Mouse (Mus musculus) E14TG2a.4 (cell line): ENCODE measurements around the gene Shroom3.

ENCODE experiments used
- CTCF ChIP-seq: conservative IDR thresholded peaks from 2 replicates; pipeline ENCODE4 v1.5.1; 2014; ENCODE audit warnings: low read length
- POU5F1 ChIP-seq: IDR thresholded peaks from 2 replicates; pipeline ENCODE4 v1.6.1; 2014; ENCODE audit warnings: low read length, borderline replicate concordance

DNA sequence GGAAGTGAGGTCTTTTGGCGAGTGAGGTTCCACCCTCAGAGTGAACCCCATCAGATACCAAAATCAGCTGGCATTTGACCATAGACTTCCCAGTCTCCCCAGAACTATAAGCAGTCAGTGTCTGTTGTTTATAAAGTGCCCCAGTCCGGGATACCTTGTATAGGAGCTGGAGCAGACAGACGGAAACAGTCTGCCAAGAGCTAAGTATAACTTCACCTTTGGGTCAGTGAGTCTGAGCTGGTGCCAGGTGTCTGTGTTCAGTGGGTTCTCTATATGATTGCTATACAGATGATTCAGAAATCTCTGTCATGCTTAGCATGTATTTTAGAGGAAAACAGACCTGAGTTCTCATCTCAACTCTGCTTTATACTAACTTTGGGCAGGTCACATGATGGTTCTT is 308.9 kb downstream of the Shroom3 start:
- TF ChIP-seq CTCF (no peak), POU5F1 (no peak)
